Mouse (Mus musculus): Measurements from ENCODE around the gene Syt11. TPM values are rescaled to one million over a fixed set of nuclear protein-coding genes. Genes with fewer than 3 reads are reported as not detected.
"Not testable (repeated sequence)": the region's sequence is repeated elsewhere in the genome, so short reads cannot be mapped to it uniquely, and the experiment has no call there.

Syt11 gene
- polyA plus RNA-seq, 1 experiment = 8.2 TPM

DNA sequence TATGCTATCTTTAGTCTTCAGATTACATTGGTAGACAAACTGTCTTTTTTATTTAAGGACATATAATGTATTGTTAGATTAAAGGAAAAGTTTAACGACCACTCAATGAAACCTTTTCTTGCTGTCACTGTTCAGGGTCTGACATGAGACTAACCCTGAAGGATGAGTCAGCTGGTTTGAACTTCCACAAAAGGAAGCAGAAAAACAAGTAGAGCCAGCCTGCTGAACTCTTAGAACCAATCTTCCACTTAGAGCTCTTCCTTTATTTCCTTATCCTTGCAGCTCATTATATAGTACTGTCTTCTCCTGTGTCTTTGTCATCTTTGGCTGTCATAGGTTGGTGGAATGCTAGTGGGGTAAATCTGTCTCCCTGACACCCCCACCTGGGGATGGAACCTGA, 57.1 kb downstream of the Syt11 start:
- Histone ChIP-seq H3K36me3 (ENCODE audit: control insufficient read depth, insufficient read depth, low read length) (peaks cover 4% of the 10 kb centered on the region), H3K27ac (ENCODE audit: insufficient read depth, low read depth, low read length) (peak overlapping the region; percentile 51; the same call in 1 of the 2 replicates), H3K4me1 (ENCODE audit: control insufficient read depth, insufficient read depth, low read length) (peaks cover 19% of the 10 kb centered on the region), H3K27me3 (replicated peaks; ENCODE audit: control insufficient read depth, insufficient read depth, low read length) (no peaks in the 10 kb centered on the region), H3K4me3 (ENCODE audit: insufficient read depth, low read depth, low read length) (0 out of 2 replicates have a peak overlapping the region, but pooled peaks have one; percentile 5)
- 12% methylated on average over 1 of the region's 1 CpGs for WGBS
- no peak for TF ChIP-seq POLR2A (IDR thresholded peaks at IDR 0.05; ENCODE audit: low read depth, low read length)
- no peak for TF ChIP-seq CTCF (conservative IDR thresholded peaks at IDR 0.05; ENCODE audit: insufficient read depth, insufficient read length, low read depth, low read length)
- no peak for DNase-seq

DNA sequence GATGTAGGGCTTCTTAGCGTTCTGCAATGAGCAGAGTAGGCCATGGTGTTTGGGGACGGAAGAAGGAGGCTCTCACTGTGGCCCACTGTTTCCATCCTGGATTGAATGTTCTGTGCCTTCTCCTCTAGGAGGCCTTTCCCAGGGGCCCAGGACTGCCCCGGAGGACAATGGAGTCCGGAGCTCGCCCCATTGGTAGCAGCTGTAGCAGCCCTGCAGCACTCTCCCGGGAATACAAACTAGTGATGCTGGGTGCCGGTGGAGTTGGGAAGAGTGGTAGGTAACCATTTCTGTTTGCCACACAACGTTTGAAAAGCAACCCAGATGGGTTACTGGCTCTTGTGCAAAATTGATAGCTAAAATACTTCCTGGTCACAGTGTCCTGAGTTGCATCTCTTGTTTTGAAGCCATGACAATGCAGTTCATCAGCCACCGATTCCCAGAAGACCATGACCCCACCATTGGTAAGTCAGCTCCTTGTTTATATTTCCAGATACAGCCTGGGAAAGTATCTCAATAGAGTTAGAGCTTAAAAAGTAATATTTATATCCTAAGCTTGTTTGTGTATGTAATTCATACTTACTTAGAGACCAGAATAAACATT, 57.7 kb downstream of the Syt11 start:
- peaks cover 19% of the 10 kb centered on the region for H3K4me1 ChIP-seq (ENCODE audit: control insufficient read depth, insufficient read depth, low read length)
- no peaks in the 10 kb centered on the region for H3K27me3 ChIP-seq (replicated peaks; ENCODE audit: control insufficient read depth, insufficient read depth, low read length)
- no peak for DNase-seq
- peak overlapping the region; percentile 64 for H3K27ac ChIP-seq (ENCODE audit: insufficient read depth, low read depth, low read length)
- TF ChIP-seq CTCF (conservative IDR thresholded peaks at IDR 0.05; ENCODE audit: insufficient read depth, insufficient read length, low read depth, low read length) = no peak
- no peak for TF ChIP-seq POLR2A (IDR thresholded peaks at IDR 0.05; ENCODE audit: low read depth, low read length)
- H3K36me3 ChIP-seq (ENCODE audit: control insufficient read depth, insufficient read depth, low read length) = peaks cover 5% of the 10 kb centered on the region
- H3K4me3 ChIP-seq (ENCODE audit: insufficient read depth, low read depth, low read length) = peak overlapping the region; percentile 93
- WGBS = 1% methylated on average over 9 of the region's 9 CpGs

DNA sequence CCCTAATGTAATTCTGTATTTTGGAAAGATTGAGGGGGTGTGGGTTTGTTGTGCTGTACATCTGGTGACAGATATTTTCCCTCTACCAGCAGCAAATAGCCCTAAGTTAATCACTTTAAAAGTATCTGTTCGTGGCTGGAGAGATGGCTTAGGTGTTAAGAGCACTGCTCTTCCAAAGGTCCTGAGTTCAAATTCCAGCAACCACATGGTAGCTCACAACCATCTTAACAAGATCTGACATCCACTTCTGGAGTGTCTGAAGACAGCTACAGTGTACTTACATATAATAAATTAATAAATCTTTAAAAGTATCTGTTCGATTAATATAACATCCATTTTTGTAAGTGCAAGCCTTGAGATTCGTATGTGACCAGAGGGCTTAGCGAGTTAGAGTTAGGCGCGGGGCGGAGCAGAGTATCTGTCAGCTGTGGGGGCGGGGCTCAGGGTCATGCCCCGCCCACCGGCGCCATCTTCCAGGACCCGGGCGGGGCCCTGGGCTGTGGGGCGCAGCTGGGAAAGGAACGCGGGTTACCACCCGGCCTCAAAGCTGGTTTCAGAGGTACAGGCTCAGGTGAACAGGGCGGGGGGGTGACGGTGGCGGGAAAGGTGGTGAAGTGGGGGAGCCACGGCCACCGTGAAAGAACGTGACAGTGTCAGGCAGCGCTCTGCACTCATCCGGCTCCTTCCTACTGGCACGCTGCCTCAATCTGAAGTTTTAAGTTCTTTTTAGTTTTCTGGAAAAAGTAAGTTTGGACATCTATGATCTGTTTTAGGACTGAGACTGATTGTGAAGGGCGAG, 58.4 kb downstream of the Syt11 start, which contains the start of gene Rit1:
Rit1 (plus strand) TSS at position 440 of the 799 bp plus-strand sequence.
- peak; percentile 92 for DNase-seq
- Histone ChIP-seq H3K27ac (ENCODE audit: insufficient read depth, low read depth, low read length) (peak within 1 kb of the TSS; percentile 64), H3K4me1 (ENCODE audit: control insufficient read depth, insufficient read depth, low read length) (peaks cover 19% of the 10 kb centered on the region), H3K4me3 (ENCODE audit: insufficient read depth, low read depth, low read length) (peak within 1 kb of the TSS; percentile 93), H3K27me3 (replicated peaks; ENCODE audit: control insufficient read depth, insufficient read depth, low read length) (no peaks in the 10 kb centered on the region), H3K36me3 (ENCODE audit: control insufficient read depth, insufficient read depth, low read length) (peaks cover 10% of the 10 kb centered on the region)
- TF ChIP-seq CTCF (conservative IDR thresholded peaks at IDR 0.05; ENCODE audit: insufficient read depth, insufficient read length, low read depth, low read length) = no peak
- peak; percentile 47 for TF ChIP-seq POLR2A (IDR thresholded peaks at IDR 0.05; ENCODE audit: low read depth, low read length)
- WGBS = 1% methylated on average over 27 of the region's 27 CpGs

DNA sequence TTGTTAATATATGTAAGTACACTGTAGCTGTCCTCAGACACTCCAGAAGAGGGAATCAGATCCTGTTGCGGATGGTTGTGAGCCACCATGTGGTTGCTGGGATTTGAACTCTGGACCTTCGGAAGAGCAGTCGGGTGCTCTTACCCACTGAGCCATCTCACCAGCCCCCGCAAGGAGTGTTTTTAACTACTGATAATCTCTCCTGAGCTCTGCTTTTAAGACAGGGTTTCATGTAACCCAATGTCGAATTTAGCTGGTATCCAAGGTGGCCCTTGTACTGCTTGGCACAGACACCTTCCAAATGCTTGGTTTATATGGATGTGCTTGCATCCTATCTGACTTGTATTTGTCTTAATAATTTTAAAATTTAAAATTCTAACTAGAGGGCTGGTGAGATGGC, 59.2 kb downstream of the Syt11 start:
- H3K27me3 ChIP-seq (replicated peaks; ENCODE audit: control insufficient read depth, insufficient read depth, low read length); H3K27ac ChIP-seq (ENCODE audit: insufficient read depth, low read depth, low read length); DNase-seq; H3K4me3 ChIP-seq (ENCODE audit: insufficient read depth, low read depth, low read length): not testable (repeated sequence)
- peaks cover 19% of the 10 kb centered on the region for H3K4me1 ChIP-seq (ENCODE audit: control insufficient read depth, insufficient read depth, low read length)
- peaks cover 13% of the 10 kb centered on the region for H3K36me3 ChIP-seq (ENCODE audit: control insufficient read depth, insufficient read depth, low read length)
- WGBS = 89% methylated on average over 5 of the region's 5 CpGs

DNA sequence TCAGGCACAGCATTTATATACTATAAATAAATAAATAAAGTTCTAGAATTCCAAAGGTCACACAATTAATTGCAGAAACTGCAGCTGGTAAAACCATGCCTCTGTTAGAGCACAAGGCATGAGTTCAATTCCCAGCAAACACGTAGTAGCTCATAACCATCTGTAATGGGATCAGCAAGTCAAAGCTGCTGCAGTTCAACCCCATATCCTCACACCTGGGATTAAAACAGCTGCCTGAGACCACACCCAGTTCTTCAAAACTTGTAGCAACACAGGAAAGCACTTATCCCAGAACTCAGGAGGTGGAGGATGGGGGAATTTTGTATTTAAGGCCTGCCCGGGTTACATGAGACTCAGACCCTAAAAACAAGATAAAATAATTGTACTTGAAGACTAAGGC, 60.2 kb downstream of the Syt11 start:
- DNase-seq = no peak
- H3K4me3 ChIP-seq (ENCODE audit: insufficient read depth, low read depth, low read length) = no peak overlapping the region
- H3K4me1 ChIP-seq (ENCODE audit: control insufficient read depth, insufficient read depth, low read length) = peaks cover 18% of the 10 kb centered on the region
- 78% methylated on average over 2 of the region's 2 CpGs for WGBS
- H3K36me3 ChIP-seq (ENCODE audit: control insufficient read depth, insufficient read depth, low read length) = peaks cover 18% of the 10 kb centered on the region
- TF ChIP-seq POLR2A (IDR thresholded peaks at IDR 0.05; ENCODE audit: low read depth, low read length) (no peak), CTCF (conservative IDR thresholded peaks at IDR 0.05; ENCODE audit: insufficient read depth, insufficient read length, low read depth, low read length) (no peak)
- no peaks in the 10 kb centered on the region for H3K27me3 ChIP-seq (replicated peaks; ENCODE audit: control insufficient read depth, insufficient read depth, low read length)
- H3K27ac ChIP-seq (ENCODE audit: insufficient read depth, low read depth, low read length) = no peak overlapping the region

DNA sequence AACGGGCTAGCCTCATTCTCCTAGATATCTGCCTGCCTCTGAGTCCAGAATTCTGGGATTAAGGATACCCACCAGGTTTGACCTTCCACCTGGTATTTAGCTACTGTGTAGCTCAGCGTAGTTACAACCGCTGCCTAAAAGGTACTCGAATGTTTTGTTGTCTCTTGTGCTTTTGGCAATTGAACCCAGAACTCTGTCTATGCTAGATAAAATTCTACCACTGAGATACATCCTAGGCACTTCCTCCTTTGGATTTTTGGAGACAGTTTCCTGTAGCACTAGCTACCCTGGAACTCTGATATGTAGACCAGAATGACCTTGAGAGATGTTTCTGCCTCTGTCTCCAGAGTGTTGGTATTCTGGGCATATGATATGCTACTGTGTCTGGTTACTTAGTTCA, 61.3 kb downstream of the Syt11 start:
- Histone ChIP-seq H3K27ac (ENCODE audit: insufficient read depth, low read depth, low read length) (no peak overlapping the region), H3K4me3 (ENCODE audit: insufficient read depth, low read depth, low read length) (no peak overlapping the region), H3K36me3 (ENCODE audit: control insufficient read depth, insufficient read depth, low read length) (peaks cover 21% of the 10 kb centered on the region), H3K4me1 (ENCODE audit: control insufficient read depth, insufficient read depth, low read length) (peaks cover 9% of the 10 kb centered on the region), H3K27me3 (replicated peaks; ENCODE audit: control insufficient read depth, insufficient read depth, low read length) (no peaks in the 10 kb centered on the region)
- TF ChIP-seq POLR2A (IDR thresholded peaks at IDR 0.05; ENCODE audit: low read depth, low read length) (no peak), CTCF (conservative IDR thresholded peaks at IDR 0.05; ENCODE audit: insufficient read depth, insufficient read length, low read depth, low read length) (no peak)
- no peak for DNase-seq
- WGBS = 89% methylated on average over 4 of the region's 4 CpGs

DNA sequence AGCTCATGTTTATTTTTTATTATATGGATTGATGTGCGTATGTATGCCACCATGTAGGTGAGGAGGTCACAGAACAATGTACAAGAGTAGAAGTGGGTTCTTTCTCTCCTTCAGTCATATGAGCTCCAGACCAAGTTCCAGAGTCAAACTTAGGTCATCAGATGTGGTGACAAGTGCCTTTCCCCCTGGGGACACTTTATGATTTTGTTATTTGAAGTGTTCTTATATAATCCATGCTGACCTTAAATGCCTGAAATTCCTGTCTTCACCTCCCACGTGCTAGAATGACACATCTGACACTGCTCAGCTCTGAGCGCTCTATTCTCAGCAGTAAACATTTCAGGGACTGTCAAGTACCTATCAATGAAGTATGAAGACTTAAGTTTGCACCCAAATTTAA, 73.7 kb downstream of the Syt11 start:
- WGBS = 40% methylated on average over 3 of the region's 3 CpGs
- no peak overlapping the region for H3K27ac ChIP-seq (ENCODE audit: insufficient read depth, low read depth, low read length)
- no peaks in the 10 kb centered on the region for H3K27me3 ChIP-seq (replicated peaks; ENCODE audit: control insufficient read depth, insufficient read depth, low read length)
- no peak overlapping the region for H3K4me3 ChIP-seq (ENCODE audit: insufficient read depth, low read depth, low read length)
- DNase-seq = no peak
- no peak for TF ChIP-seq POLR2A (IDR thresholded peaks at IDR 0.05; ENCODE audit: low read depth, low read length)
- TF ChIP-seq CTCF (conservative IDR thresholded peaks at IDR 0.05; ENCODE audit: insufficient read depth, insufficient read length, low read depth, low read length) = no peak
- H3K4me1 ChIP-seq (ENCODE audit: control insufficient read depth, insufficient read depth, low read length) = no peaks in the 10 kb centered on the region
- peaks cover 46% of the 10 kb centered on the region for H3K36me3 ChIP-seq (ENCODE audit: control insufficient read depth, insufficient read depth, low read length)
